Mouse (Mus musculus) cerebellum, adult 9-10 months (tissue): ENCODE measurements around the gene Zbtb16.

Experiments used
- DNase-seq: peaks from one replicate; pipeline ENCODE4 v3.0.0; 2022

Zbtb16 gene

DNA sequence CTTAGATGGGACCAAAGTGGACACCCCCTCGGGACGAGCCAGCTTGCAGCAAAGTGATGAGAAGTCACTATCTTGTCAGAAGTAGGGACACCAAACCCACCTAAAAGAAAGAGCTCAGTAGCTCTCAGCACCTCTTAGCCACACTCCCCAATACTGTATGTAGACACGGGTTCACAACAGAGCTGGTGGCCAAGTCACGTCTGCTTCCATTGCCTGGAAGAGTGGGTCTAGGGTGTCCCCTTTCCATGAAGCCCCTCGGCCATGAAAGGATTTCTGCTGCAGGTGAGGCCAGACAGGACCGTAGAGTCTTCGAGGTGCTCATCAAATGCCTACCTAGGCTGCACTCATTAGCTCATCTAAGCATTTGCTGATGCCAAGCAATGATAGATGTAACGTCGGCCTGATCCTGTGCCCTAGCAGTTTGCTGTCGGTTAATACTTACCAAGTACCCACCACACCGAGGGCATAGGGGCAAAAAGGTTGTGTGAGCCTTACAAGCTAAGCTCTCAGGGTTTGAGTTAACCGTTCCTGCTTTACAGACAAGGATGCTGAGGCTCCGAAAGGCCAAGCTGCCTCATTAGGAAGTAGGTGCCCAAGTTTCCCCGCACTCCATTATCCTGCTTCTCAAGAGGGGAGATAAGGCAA is 94.5 kb downstream of the Zbtb16 start:
- no peak for DNase-seq

DNA sequence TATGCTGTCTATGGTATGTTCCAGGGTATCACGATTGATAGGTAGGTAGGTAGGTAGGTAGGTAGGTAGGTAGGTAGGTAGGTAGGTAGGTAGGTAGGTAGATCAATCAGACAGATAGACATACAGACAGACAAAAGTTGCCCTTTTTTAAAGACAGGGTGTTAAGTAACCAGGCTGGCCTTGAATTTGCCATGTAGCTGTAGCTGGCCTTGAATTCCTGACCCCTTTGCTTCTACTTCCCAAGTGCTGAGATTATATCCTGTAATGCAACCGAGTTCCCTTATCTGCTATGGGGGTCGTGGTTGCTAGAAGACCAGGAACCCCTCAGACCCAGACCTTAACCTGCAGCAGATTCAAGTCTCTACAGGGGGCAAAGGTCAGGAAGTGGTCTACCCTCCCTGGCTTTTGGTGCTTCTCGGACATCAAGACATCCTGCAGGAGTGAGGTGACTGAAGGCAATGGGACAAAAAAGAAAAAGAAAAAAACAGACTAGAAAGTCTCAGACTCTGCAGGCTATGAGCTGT is 95.2 kb downstream of the Zbtb16 start:
- DNase-seq: peak; percentile 47

DNA sequence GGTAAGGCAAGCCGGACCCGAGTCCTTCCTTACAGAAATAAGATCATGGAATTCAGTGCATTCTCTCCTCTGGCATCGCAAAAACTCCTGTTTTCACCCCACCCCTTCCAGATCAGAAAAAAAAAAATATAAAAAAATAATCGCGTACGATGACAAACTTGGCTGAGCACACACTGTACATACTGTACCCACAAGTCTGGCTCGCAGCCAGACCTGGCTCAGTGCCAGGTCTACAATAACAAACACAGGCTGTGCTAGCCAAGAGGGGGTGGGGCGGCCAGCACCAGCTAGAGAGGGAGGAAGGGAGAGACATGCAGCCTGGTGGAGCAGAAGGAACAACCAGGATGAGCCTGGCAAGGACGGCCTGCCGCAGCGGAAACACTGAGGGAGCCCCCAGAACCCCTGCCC is 95.9 kb downstream of the Zbtb16 start:
- peak; percentile 98 for DNase-seq

DNA sequence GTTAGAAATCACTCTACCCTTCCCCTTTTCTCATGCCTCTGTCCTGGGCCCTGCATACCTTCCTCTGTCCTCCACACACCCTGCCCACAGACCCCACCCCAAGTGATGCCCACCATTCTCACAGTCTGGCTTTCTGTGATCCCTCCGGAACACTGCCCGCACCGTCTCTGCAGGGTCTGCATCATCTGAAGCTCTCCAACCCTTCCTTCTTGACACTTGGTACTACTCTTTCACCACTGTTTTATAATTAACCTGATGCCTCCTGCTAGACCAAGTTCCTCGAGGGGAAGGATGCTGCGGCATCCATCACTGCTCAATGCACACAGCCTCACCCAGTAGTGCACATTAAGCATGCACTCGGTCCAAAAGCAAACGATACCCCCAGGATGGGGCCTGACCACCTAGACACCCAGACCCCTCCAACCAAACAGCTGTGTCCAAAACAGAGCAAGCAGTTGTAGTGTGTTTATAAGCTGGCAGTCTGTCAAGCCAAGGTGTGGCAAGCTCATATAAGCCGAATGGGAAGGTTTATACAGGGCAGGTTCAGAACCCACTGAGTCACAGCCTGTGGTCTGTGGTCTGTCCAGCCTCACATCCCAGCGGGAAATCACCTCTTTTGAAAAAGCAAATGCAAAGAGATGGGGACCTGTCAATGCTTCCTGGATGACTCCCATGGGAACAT is 97.1 kb downstream of the Zbtb16 start:
- peak; percentile 58 for DNase-seq

DNA sequence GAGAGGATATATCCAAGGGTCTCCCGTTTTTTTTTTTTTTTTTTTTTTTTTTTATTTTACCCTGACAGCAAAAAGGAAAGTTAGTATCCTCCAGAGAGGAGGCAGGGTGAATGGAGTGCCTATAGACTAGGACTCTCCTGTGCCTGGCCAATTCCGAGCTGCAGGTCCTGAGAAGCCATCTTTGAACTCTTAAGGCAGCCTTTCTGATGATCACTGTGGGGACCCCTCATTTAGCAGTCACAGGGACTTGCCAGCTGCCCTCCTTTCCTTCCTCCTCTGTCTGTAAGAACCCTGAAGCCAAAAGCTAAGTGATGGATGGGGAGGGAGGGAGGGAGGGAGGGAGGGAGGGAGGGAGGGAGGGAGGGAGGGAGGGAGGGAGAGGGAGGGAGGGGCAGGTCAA is 98.1 kb downstream of the Zbtb16 start:
- peak; percentile 45 for DNase-seq

DNA sequence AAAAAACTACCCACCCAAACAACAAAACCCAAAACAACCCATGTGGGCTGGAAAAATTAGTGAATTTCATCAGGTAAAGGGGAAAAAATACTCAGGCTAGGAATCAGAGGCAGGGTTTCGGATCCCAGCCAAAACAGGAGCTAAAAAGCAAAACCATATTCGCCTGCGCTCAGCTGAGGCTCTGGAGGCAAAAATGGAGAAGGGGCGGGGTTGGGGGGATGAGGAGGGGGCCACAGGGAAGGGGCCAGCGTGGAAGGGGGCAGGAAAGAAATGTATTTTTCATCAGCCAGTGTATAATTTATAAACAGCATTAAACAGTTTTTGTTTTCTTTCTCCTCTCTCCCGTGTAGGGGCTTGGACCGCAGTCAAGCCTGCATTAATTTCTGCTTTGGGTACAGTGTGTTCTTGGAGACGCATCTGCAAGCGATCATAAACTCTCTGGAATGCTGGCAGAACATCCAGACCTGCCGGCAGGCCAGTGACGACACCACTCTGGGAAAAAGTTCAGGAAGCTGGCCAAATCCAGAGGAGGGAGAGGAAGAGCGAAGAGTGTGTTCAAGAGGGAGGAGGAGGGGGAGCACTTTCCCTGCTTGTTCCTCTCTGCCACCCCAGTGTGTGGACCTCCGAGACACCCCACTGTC is 98.7 kb downstream of the Zbtb16 start:
- DNase-seq: peak; percentile 89

DNA sequence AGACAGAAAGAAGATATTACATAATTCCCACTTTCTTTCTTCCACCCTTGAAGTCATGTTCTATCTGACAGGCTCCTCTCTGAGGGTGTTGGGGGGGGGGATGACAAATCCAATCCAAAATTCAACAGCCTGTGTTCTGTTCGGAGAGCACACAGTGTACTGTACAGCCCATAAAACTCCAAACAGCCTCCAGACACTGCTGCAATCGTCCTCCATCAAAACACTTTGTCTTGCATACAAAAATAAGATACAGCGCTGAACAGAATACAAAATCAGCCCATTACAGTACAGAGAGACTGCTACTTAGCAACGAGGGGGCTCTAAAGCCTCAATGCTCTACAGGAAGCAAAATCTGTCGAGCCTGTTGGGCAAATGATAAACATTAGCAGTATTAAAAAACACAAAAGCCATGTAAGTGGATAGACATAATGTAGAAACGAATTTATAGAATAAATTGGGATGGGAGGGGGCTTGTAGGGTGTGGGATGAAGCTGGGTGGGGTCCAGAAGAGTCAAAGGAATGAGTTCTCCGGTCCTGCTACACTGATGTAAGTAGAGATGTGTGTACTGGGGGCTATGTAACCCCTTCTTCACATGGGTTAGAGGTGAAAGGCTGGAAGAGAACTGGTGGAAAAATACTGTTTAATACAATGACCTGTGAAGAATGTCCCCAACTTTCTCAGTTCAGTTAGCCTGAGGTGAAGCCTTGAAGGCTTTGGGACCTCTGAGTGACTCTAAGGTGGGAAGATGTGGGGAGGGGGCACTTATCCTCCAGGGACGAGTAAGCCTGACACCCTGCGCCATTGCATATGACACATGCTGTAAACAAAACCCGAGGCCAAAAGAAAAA is 99.4 kb downstream of the Zbtb16 start:
- DNase-seq: peak; percentile 50

DNA sequence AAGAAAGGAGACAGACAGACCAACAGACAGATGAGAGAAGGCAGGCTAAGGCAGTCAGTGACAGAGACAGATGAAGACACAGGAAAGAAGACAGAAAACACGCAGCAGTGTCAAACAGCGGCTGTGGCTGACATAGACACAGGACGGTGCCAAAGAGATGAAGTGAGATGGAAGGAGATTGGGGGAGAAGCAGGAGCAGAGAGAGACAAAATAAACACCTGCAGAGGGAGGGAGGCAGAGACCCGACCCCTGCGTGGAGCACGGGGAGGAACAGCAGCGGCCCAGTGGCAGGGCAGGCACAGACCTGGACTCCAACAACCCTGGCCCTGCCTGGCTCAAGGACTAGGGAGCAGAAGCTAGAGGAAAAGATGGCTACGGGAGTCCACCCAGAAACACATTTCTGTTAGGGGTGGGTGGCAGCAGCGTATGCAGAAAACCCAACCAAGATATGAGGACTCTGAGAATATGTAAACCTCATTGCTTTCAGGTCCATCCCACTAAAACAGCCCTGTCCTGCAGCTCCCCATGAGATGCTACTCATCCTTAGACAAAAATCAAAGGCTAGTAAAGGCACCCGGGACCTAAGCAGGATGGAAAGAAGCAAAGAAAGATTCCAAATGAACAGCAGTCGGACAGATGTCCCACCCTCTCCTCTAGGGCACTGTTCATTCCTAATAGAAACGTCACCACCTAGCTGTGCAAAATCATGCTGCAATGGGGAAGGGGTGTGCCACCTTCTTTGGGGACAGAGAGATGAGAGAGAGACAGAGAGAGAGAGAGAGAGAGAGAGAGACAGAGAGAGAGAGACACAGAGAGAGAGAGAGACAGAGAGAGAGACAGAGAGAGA is 100.3 kb downstream of the Zbtb16 start:
- DNase-seq: no peak

DNA sequence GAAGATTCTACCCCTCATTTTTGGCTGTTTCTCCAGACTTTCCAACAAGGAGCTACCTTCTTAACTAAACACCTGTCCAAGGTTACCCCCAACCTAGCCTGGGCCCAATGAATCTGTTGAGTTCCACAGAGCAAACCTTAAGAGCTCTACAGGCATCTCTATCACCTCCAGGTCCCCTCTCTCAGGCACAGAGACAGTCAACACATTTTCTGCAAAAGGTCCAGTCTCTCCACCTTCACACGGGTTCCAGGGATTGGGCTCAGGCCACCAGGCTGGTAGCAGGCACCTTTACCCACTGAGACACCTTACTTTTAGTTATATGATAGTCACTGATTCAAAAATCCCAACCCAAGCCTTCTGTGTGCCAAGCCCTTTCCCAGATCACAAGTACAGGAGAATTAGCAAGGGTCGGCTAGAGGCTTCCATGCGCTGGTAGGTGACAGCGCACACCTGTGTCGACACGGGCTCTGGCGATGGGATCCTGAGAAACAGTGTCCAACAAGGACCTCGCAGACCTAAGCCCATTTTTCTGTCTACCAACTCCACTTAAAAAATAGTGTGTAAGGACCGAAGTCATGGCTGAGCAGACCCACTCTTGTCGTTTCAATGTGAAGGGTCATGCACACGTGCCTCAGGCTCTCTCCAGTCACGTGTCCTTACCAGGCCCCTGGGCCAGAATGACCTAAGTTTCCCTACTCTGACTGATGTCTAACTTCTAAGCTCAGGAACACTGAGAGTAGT is 101.1 kb downstream of the Zbtb16 start:
- no peak for DNase-seq

DNA sequence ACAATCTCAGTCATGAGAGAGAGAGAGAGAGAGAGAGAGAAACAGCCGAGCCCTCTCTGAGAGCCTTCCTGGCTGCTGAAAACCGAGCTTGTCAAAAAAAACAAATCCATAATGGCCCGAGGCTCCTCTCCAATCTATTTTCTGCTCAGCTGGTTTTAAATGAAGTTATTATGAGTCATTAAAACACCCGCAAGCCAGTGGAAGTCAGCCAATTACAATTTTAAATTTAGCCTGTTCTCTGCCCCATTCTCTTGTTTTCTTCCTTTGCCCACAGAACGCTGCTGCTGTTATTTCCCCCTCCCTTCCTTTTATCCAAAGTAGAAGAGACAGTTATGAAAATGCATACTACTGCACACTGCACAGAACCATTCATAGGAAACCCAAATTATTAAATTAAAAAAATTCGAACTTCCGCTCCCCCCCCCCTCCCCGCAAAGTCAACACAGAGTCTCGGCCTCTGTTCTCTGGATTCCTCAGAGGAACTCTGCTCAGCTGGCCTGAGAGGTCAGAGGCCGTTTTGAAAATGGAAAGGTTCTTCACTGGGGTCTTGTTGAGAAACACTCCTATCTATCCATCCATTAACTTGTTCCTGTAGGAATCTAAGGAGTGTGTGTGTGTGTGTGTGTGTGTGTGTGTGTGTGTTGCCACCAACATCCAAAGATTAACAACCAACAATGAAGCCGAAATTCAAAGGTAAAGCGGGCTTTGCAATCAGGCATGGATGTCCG is 102.0 kb downstream of the Zbtb16 start:
- DNase-seq: peak; percentile 75

DNA sequence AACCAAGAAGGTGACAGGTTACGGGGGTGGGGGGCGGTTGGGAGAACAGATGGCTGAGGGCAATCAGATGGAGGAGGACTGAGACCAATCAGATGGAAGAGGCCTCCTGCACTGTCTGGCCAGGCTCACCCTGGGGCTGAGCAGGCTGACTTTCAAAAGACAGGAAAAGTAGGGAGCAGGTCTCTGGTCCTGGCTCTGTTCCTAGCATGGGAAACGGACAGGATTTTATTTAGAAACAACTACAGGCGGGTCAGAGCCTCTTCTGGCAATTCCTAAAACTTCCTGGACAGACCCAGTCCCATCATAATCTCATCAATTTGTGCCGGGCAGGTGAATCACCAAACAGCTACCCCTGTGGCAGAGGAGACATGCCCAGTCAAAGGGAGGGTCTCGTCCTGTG is 102.9 kb downstream of the Zbtb16 start:
- DNase-seq: no peak

DNA sequence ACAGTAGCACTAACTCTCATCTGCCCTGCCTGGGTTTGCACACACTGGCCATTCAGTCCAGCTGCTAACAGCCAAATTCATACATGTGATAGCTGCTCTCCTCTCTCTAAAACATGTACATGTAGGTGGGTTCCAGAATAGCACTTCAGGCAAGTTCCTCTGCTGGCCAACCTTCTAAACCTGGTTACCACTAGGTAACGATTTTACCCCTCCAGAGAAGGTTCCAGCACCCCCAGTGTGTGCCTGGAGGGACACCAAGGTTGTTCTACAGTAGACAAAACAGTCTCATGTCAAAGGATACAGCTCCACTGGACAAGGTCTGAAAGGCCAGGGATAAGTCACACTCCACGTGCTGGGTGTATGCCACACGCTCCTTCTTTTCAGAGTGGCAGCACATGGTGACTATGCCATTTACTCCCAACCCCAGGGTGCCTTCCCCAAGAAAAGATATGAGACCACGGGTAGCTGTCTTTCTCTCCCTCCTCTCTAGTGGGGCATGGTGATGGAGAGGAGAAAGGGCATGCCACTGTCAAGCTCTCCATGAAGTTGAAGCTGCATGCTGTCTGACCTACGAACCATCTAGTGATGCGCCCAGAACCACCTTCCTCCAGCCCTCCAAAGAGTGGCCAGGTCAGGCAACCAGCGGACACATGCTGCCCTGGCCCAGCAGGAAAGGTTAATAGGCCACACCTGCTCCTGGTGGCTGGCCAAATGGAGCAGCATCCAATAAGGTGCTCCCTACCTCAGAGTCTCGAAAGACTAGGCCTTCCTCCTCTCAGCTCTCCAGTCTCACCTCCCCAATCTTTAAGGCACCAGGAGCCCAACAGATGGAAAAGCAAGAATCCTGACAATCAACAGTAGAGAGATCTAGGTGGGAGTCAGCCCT is 104.1 kb downstream of the Zbtb16 start:
- DNase-seq: no peak

DNA sequence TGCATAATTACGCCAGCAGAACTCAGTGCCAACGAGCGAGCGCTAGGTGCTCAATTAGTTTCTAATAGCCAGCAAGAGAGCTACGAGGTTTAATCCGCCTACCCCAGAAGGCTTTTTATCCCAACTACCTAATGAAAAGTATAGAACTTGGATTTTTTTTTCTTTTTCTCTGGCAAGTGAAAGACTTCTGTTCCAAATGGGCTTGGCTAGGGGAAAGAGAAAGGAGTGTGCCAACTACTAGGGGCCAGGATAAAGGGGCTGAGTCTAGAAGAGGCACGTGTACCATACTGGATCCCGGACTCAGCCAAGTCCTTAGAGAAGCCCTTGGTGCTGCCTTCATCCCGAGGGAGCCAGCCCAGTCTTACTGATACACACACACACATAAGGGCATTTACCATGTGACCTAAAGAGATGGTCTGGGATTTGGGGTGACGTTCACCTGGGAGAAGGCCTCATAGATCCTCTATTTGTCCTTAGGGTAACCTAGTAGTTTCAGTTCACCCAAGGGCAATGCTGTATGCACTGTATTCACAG is 105.5 kb downstream of the Zbtb16 start:
- DNase-seq: no peak

DNA sequence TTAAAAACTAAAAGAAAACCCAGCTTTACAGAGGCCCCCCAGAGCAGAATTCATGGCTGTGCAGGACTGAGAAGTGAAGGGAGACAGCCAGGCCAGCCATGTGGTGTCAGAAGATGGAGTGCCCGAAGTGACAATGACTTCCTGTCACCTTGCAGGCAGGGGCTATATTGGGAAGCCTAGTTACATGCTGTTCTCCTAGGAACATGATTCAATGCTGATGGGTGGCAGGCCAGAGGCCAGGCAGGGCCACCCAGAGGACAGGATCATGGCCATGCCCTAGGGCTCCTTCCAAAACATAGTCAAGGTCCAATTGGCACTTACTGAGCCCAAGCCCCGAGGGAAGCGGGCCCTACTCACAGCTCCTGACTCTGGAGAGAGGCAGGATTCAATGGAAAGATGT is 106.6 kb downstream of the Zbtb16 start:
- DNase-seq: no peak

DNA sequence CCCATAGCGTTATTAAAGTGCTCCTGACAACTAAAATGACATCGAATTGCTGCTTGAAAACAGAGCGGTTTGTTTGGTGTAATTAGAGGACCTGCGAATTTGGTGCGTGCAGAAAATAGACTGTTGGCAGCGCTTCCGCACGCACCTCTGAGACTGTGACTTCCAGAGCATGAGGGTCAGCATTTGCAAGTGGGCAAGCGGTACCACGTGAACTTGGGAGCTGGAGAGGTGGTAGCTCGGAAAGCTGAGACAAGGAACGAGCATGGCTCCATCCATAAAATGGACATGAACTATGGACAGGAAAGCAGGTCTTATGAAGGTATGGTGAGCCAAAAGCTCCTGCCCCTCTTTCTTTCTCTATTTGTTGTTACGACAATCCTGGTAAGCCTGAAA is 107.3 kb downstream of the Zbtb16 start:
- DNase-seq: no peak

DNA sequence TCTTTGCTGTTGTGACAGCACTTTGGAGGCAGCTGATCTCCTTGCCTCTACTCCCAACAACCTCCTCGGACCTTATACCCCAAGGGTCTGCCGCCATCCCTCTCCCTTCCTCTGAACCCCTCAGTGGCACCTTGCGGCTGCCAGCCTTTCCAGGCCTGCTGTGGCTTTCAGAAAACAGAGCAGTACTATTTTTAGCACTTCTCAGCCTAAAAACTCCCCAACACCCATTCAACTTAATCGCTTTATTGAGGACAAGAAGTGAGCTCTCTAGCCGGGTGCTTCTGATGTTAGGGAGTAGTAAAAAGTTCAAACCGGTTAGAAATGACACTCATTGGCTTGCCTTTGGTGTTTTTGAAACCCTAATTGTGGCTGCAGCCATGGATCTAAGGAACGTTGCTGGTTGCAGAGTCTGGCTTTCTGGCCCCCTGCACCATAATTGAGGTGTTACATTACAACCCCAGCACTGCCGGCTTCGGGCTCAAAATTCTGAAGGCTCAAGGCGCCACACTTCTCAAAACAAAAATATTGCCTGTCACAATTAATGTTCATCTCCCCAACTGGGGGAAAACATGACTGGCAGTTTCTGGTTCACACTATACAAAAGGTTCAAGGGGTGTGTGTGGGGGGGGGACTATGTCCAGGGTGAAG is 107.8 kb downstream of the Zbtb16 start:
- DNase-seq: no peak

DNA sequence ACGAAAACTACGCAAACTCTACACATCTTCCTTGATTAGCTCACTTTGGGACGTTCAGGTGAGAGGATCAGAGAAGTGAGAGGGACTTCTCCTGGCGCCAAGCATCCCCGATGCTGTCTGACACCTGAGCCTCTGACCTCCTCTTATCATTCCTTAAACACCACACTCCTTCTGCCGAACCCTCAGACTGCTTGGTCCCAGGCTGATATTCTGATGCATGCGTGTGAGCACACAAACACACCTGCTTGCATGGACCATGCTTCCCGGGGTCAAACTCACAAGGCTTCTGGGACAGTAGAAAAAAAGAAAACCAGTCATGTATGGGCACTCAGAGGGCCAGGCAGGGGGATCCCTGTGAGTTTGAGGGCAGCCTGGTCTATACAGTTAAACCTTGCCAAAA is 109.7 kb downstream of the Zbtb16 start:
- no peak for DNase-seq

DNA sequence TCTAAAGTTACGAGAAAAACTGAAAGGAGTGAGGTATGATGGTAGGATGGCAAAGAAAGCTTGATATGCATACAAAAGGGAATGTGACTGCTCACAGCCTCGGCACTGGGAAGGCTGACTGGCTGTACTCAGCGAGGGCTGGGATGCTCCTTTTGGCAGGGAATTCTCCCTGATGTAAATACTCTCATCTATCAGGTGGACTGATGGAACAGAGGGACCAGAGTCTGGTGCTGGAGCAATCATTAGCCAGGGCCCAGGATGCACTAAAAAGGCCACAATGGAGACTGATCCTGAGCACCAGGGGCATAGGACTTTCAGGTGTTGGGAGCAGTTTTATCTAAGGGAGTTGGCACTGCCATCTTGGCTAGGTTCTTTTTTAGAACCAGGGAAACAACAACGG is 110.1 kb downstream of the Zbtb16 start:
- no peak for DNase-seq

DNA sequence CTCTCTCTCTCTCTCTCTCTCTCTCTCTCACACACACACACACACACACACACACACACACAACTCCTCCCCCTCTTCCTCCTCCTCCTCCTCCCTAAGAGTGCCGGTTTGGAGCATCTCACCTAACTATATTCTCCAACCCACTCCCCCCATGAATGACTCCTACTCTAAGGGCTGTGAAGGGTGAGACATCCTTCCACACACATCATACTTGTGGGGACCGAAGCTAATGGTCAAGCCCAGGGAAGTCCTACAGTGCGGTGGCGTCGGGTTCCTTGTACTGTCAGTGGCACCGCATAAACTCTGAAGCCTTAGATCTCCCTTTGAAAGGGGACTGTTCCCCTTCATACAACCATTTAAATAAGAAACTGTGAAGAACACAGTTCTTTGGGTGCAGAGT is 110.9 kb downstream of the Zbtb16 start:
- no peak for DNase-seq
